Mouse (Mus musculus) heart, adult 2 months (tissue): ENCODE measurements at regions not wholly inside any gene's neighbourhood (a gene's known extent, or its start where the extent isn't known, plus 50 kb on each side); places are given as distances from the start of the nearest gene placed in this dataset.

Experiments
- CTCF ChIP-seq: fragments of 200-600 bp; IDR thresholded peaks from 2 replicates; pipeline ENCODE4 v1.8.1; 2022; ENCODE audit warnings: antibody characterized with exemption, mild to moderate bottlenecking, moderate library complexity
- EP300 ChIP-seq: fragments of 200-500 bp; IDR thresholded peaks from 2 replicates; pipeline ENCODE4 v1.6.1; 2011; ENCODE audit warnings: low read depth, low read length, control low read depth; ENCODE audit not compliant: insufficient read depth
- POLR2A ChIP-seq: fragments of 200-500 bp; IDR thresholded peaks from 2 replicates; pipeline ENCODE4 v1.6.1; 2011; ENCODE audit warnings: mild to moderate bottlenecking, low read depth, low read length, control low read depth; ENCODE audit not compliant: insufficient read depth

GRCm38 (mm10) chr4:131102163-131102562 lies 158.0 kb downstream of the Matn1 start:
- TF ChIP-seq CTCF (no peak), POLR2A (no peak), EP300 (no peak)
